Mouse (Mus musculus) C2C12 (cell line): ENCODE measurements around the gene Capn9.

Source experiments
- CTCF ChIP-seq: IDR thresholded peaks from one replicate; pipeline ENCODE4 v1.5.1; 2011; ENCODE audit not compliant: control insufficient read depth, insufficient read depth, insufficient read length
- FOSL1 ChIP-seq: IDR thresholded peaks from one replicate; pipeline ENCODE4 v1.8.0; 2011; ENCODE audit warnings: mild to moderate bottlenecking, low read length; ENCODE audit not compliant: poor library complexity, insufficient read depth, severe bottlenecking
- MAX ChIP-seq: IDR thresholded peaks from one replicate; pipeline ENCODE4 v1.6.1; 2011; ENCODE audit warnings: mild to moderate bottlenecking, control low read depth
- MYOD1 ChIP-seq: IDR thresholded peaks from one replicate; pipeline ENCODE4 v1.6.1; 2011; ENCODE audit warnings: low read depth; ENCODE audit not compliant: control insufficient read depth, insufficient read length
- MYOG ChIP-seq: IDR thresholded peaks from one replicate; pipeline ENCODE4 v1.6.1; 2011; ENCODE audit not compliant: control insufficient read depth, insufficient read length; ENCODE audit errors: extremely low read depth
- USF1 ChIP-seq: IDR thresholded peaks from one replicate; pipeline ENCODE4 v1.6.1; 2011; ENCODE audit warnings: low read depth, mild to moderate bottlenecking, control low read depth, moderate library complexity

DNA sequence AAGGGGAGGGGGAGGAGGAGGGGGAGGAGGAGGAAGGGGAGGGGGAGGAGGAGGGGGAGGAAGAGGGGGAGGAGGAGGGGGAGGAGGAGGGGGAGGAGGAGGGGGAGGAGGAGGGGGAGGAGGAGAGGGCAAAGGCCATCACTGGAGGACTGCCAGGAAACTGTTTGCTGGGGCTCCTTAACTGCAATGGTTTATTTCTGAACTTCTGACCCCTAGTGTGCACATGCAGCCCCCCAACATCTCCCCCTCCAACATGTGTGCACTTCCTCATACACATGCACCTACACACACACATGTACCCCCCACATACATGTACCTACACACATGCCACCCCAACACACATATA, 3.5 kb upstream of the Capn9 start:
- TF ChIP-seq CTCF (no peak), USF1 (no peak), FOSL1 (no peak), MAX (no peak), MYOG (no peak), MYOD1 (no peak)
